12 mouse cellular contexts compared by ENCODE assay signal in genomic region chr6:134648356-134648755, GRCm38 (mm10). TPM values are rescaled to one million over a fixed set of nuclear protein-coding genes. Genes with fewer than 3 reads are reported as not detected.
DNase-seq lines count a peak whose midpoint lies in the region; ATAC-seq and TF ChIP-seq lines count a peak whose summit lies in the region.
"Had no signal": no experiment of that assay in that cellular context is flagged by ENCODE, and none has a peak within 500 bp of the region (broad histone marks: within the 10 kb centered on the region; RNA-seq: fewer than 3 reads in every experiment).

No protein-coding gene starts in this region.

- H3K4me1 ChIP-seq in embryonic facial prominence, embryonic 13.5 days = peaks cover 11% of the 10 kb centered on the region; the same call in 1 of the 2 replicates
- no peaks in the 10 kb centered on the region for H3K4me1 ChIP-seq in intestine, postnatal 0 days (replicated peaks; ENCODE audit: control insufficient read depth, insufficient read depth, low read length)

- H3K27me3 ChIP-seq in embryonic facial prominence, embryonic 13.5 days = no peaks in the 10 kb centered on the region
- H3K27me3 ChIP-seq in intestine, postnatal 0 days (replicated peaks; ENCODE audit: control insufficient read depth, insufficient read depth, low read length) = no peaks in the 10 kb centered on the region

- peak; percentile 59 to 85 for DNase-seq in layer of hippocampus, adult 18-20 months (ENCODE audit: low spot score in 2 of 2)
- no peak for DNase-seq in layer of hippocampus, postnatal 25 days (ENCODE audit: extremely low spot score in 1 of 2, low spot score in 1 of 2)
- DNase-seq in brain, adult 2 months (ENCODE audit: low read depth, low spot score) = peak; percentile 83
- DNase-seq in left cerebral cortex, adult 2 months (ENCODE audit: extremely low spot score in 1 of 2, low spot score in 2 of 2) = no peak
- no peak for DNase-seq in gastrocnemius, postnatal 25 days
- no peak for DNase-seq in gastrocnemius, postnatal 36 days
- DNase-seq: cerebellum, adult 2 months; kidney, postnatal 25 days had no signal

- H3K4me2 ChIP-seq in embryonic facial prominence, embryonic 13.5 days = 0 out of 2 replicates have a peak overlapping the region, but pooled peaks have one; percentile 7
- no peak overlapping the region for H3K4me2 ChIP-seq in intestine, postnatal 0 days (replicated peaks; ENCODE audit: low read depth)

- no peak overlapping the region for H3K9ac ChIP-seq in embryonic facial prominence, embryonic 13.5 days
- H3K9ac ChIP-seq in intestine, postnatal 0 days (ENCODE audit: low read depth, low read length) = no peak overlapping the region

- WGBS in embryonic facial prominence, embryonic 13.5 days = 59% methylated on average over 5 of the region's 5 CpGs
- WGBS in intestine, postnatal 0 days = 83% methylated on average over 5 of the region's 5 CpGs

- no peak for TF ChIP-seq CTCF in left cerebral cortex, adult 2 months (IDR thresholded peaks at IDR 0.05)
- TF ChIP-seq CTCF in intestine, postnatal 0 days (IDR thresholded peaks at IDR 0.05; ENCODE audit: low read depth) = no peak

- no peak for ATAC-seq in embryonic facial prominence, embryonic 13.5 days (ENCODE audit: insufficient number of reproducible peaks, insufficient read depth, low FRiP score, low TSS enrichment, low read depth)
- ATAC-seq in intestine, postnatal 0 days = no peak

- peak overlapping the region; percentile 30; the same call in 1 of the 2 replicates for H3K27ac ChIP-seq in embryonic facial prominence, embryonic 13.5 days
- H3K27ac ChIP-seq in left cerebral cortex, adult 2 months = peak overlapping the region; percentile 83
- no peak overlapping the region for H3K27ac ChIP-seq in intestine, postnatal 0 days (ENCODE audit: low read depth, low read length)

- no peaks in the 10 kb centered on the region for H3K9me3 ChIP-seq in embryonic facial prominence, embryonic 13.5 days
- H3K9me3 ChIP-seq in intestine, postnatal 0 days (ENCODE audit: control insufficient read depth) = no peaks in the 10 kb centered on the region

- no peak overlapping the region for H3K4me3 ChIP-seq in embryonic facial prominence, embryonic 13.5 days
- H3K4me3 ChIP-seq in left cerebral cortex, adult 2 months = no peak overlapping the region
- H3K4me3 ChIP-seq in intestine, postnatal 0 days (ENCODE audit: low read depth, low read length) = no peak overlapping the region
- H3K4me3 ChIP-seq: erythroblast, embryonic 14.5 days; myocyte had no signal

- intact Hi-C loops in left cerebral cortex, adult 2 months (cut with DNase I) = loop anchor here (10.0 kb wide), 1 partner anchor 276 kb away; the partner anchor contains the start of gene Cdkn1b
- intact Hi-C loops in gastrocnemius, postnatal 36 days (cut with DNase I) = no loop called here

- peaks cover 13% of the 10 kb centered on the region for H3K36me3 ChIP-seq in embryonic facial prominence, embryonic 13.5 days
- H3K36me3 ChIP-seq in intestine, postnatal 0 days (ENCODE audit: control insufficient read depth, insufficient read depth) = peaks cover 12% of the 10 kb centered on the region; the same call in 1 of the 2 replicates

RNA-seq across cellular contexts. Expression of gene Borcs5, which starts 9.0 kb away (rescaled TPM):
- total RNA-seq in layer of hippocampus, adult 18-20 months (2021) = 10 to 100 TPM; 38.1 to 43.7 TPM
- 10 to 100 TPM; 36.1 to 39.2 TPM for total RNA-seq in layer of hippocampus, postnatal 25 days (2021)
- polyA plus RNA-seq in embryonic facial prominence, embryonic 13.5 days (2015; fragmentation: Nextera tagmentation; extraction: Ambion mirVana) = 21.3 and 23.1 TPM in 2 replicates
- 10 to 100 TPM; 34.1 to 37.6 TPM for total RNA-seq in left cerebral cortex, adult 2 months (2021)
- 10 to 100 TPM; 11.3 to 14.0 TPM for total RNA-seq in gastrocnemius, postnatal 25 days (2021)
- total RNA-seq in gastrocnemius, postnatal 36 days (2021) = 10 to 100 TPM; 13.0 to 15.9 TPM
- 13.5 and 15.1 TPM in 2 replicates for polyA plus RNA-seq in intestine, postnatal 0 days (2015; fragmentation: Nextera tagmentation; extraction: Ambion mirVana)

RNA-seq across cellular contexts. Expression of gene Mansc1, which starts 16.1 kb away (rescaled TPM):
- 1 to 10 TPM; 8.2 to 8.8 TPM for total RNA-seq in layer of hippocampus, adult 18-20 months (2021)
- total RNA-seq in layer of hippocampus, postnatal 25 days (2021) = 1 to 10 TPM; 6.9 to 7.9 TPM
- 2.0 and 2.1 TPM in 2 replicates for polyA plus RNA-seq in embryonic facial prominence, embryonic 13.5 days (2015; fragmentation: Nextera tagmentation; extraction: Ambion mirVana)
- total RNA-seq in left cerebral cortex, adult 2 months (2021) = 10 to 100 TPM; 11.5 to 12.7 TPM
- total RNA-seq in gastrocnemius, postnatal 25 days (2021) = 1 to 10 TPM; 1.3 TPM
- total RNA-seq in gastrocnemius, postnatal 36 days (2021) = 1 to 10 TPM in 1 of 2 experiments, under 1 TPM in 1; 0.96 to 1.1 TPM
- 5.8 and 6.5 TPM in 2 replicates for polyA plus RNA-seq in intestine, postnatal 0 days (2015; fragmentation: Nextera tagmentation; extraction: Ambion mirVana)
- polyA plus RNA-seq: erythroblast, embryonic 14.5 days; myocyte had no signal

Comparison
In these comparisons a context has a peak if more than half of its experiments do, and no peak if none do; other contexts are left out.
1. DNase-seq: peak in layer of hippocampus, adult 18-20 months (2 of 2) and brain, adult 2 months (single experiment); none in layer of hippocampus, postnatal 25 days (0 of 2), left cerebral cortex, adult 2 months (0 of 2), gastrocnemius, postnatal 25 days (single experiment) and gastrocnemius, postnatal 36 days (0 of 2).